ENCODE assay signal across 17 mouse cellular contexts in genomic region chr13:5866532-5866931, GRCm38 (mm10). TPM values are rescaled to one million over a fixed set of nuclear protein-coding genes. Genes with fewer than 3 reads are reported as not detected.
DNase-seq lines count a peak whose midpoint lies in the region; ATAC-seq lines count a peak whose summit lies in the region.
"Had no signal": no experiment of that assay in that cellular context is flagged by ENCODE, and none has a peak within 500 bp of the region (broad histone marks: within the 10 kb centered on the region; RNA-seq: fewer than 3 reads in every experiment).

No protein-coding gene starts in this region.

- H3K4me3 ChIP-seq in heart, embryonic 13.5 days: no peak overlapping the region; the same call in 1 of the 2 replicates
- peak overlapping the region; percentile 97 for H3K4me3 ChIP-seq in megakaryocyte, embryonic 14.5 days (replicated peaks)
- no peak overlapping the region for H3K4me3 ChIP-seq in neural tube, embryonic 15.5 days (replicated peaks)
- H3K4me3 ChIP-seq: heart, embryonic 10.5 days; limb, embryonic 15.5 days had no signal

- no peak overlapping the region for H3K9ac ChIP-seq in heart, embryonic 13.5 days
- H3K9ac ChIP-seq in neural tube, embryonic 15.5 days (replicated peaks): no peak overlapping the region
- H3K9ac ChIP-seq: limb, embryonic 15.5 days had no signal

- peak overlapping the region; percentile 82 for H3K4me2 ChIP-seq in heart, embryonic 13.5 days
- H3K4me2 ChIP-seq in neural tube, embryonic 15.5 days: peak overlapping the region; percentile 60
- H3K4me2 ChIP-seq: limb, embryonic 15.5 days had no signal

- DNase-seq in heart, postnatal 25 days (ENCODE audit: low spot score): no peak
- DNase-seq in induced T-regulatory cell, adult 2 months (ENCODE audit: low read depth): peak; percentile 40
- DNase-seq in testis, postnatal 14 days (ENCODE audit: low spot score): no peak
- no peak for DNase-seq in left cerebral cortex, postnatal 10 days (ENCODE audit: extremely low spot score in 1 of 2, low spot score in 2 of 2)
- DNase-seq: cerebellum, adult 9-10 months; kidney, adult 18-20 months; kidney, postnatal 36 days; lung, adult 2 months; spleen, adult 18-20 months; thymus, postnatal 4 days had no signal

- H3K4me1 ChIP-seq in heart, embryonic 13.5 days: peaks cover 69% of the 10 kb centered on the region
- peaks cover 53% of the 10 kb centered on the region for H3K4me1 ChIP-seq in megakaryocyte, embryonic 14.5 days
- peaks cover 50% of the 10 kb centered on the region for H3K4me1 ChIP-seq in neural tube, embryonic 15.5 days

- H3K27ac ChIP-seq in heart, embryonic 13.5 days (replicated peaks): no peak overlapping the region
- H3K27ac ChIP-seq in neural tube, embryonic 15.5 days (replicated peaks): no peak overlapping the region
- H3K27ac ChIP-seq: heart, embryonic 10.5 days; limb, embryonic 15.5 days had no signal

- intact Hi-C loops in heart, postnatal 25 days (cut with DNase I): loop anchor here (10.0 kb wide), 1 partner anchor 1202 kb away; no protein-coding TSS in a partner anchor
- intact Hi-C loops in left cerebral cortex, postnatal 10 days (cut with DNase I): loop anchor here (5.0 to 10.0 kb wide), 3 partner anchors 311 to 1092 kb away; no protein-coding TSS in a partner anchor

- ATAC-seq in heart, embryonic 13.5 days (ENCODE audit: extremely low read depth, insufficient number of reproducible peaks, low FRiP score, low TSS enrichment): no peak
- no peak for ATAC-seq in megakaryocyte, adult 5-6 weeks (ENCODE audit: poor library complexity, severe bottlenecking)
- no peak for ATAC-seq in neural tube, embryonic 15.5 days (ENCODE audit: low FRiP score)

- H3K27me3 ChIP-seq in heart, embryonic 13.5 days (replicated peaks): no peaks in the 10 kb centered on the region
- H3K27me3 ChIP-seq in megakaryocyte, embryonic 14.5 days (replicated peaks): no peaks in the 10 kb centered on the region
- no peaks in the 10 kb centered on the region for H3K27me3 ChIP-seq in neural tube, embryonic 15.5 days (replicated peaks)
- H3K27me3 ChIP-seq: limb, embryonic 15.5 days; Patski had no signal

- 85% methylated on average over 5 of the region's 5 CpGs for WGBS in heart, embryonic 13.5 days
- WGBS in neural tube, embryonic 15.5 days: 90% methylated on average over 5 of the region's 5 CpGs

- peaks cover 49% of the 10 kb centered on the region for H3K36me3 ChIP-seq in heart, embryonic 13.5 days
- H3K36me3 ChIP-seq in megakaryocyte, embryonic 14.5 days (replicated peaks; ENCODE audit: low read length): peaks cover 67% of the 10 kb centered on the region
- peaks cover 39% of the 10 kb centered on the region for H3K36me3 ChIP-seq in neural tube, embryonic 15.5 days

- no peaks in the 10 kb centered on the region for H3K9me3 ChIP-seq in heart, embryonic 13.5 days
- H3K9me3 ChIP-seq in megakaryocyte, embryonic 14.5 days: no peaks in the 10 kb centered on the region
- no peaks in the 10 kb centered on the region for H3K9me3 ChIP-seq in neural tube, embryonic 15.5 days (replicated peaks)
- H3K9me3 ChIP-seq: heart, embryonic 10.5 days; limb, embryonic 15.5 days had no signal

RNA-seq across cellular contexts. Expression of gene Klf6, which starts 5.2 kb away (rescaled TPM):
- 63.8 and 64.3 TPM in 2 replicates for polyA plus RNA-seq in heart, embryonic 13.5 days (2015; fragmentation: Nextera tagmentation; extraction: Ambion mirVana)
- total RNA-seq in heart, postnatal 25 days (2021): 10 to 100 TPM; 47.7 to 55.1 TPM
- 51.6 and 132 TPM in 2 replicates for polyA plus RNA-seq in megakaryocyte, embryonic 14.5 days (2012; ENCODE audit: insufficient read depth, low replicate concordance)
- 160 and 180 TPM in 2 replicates for total RNA-seq in megakaryocyte, adult 5-6 weeks (2015)
- 192 and 198 TPM in 2 replicates for total RNA-seq in megakaryocyte, adult 5-6 weeks (2017)
- 88.2 and 90.5 TPM in 2 replicates for polyA plus RNA-seq in neural tube, embryonic 15.5 days (2015; fragmentation: Nextera tagmentation; extraction: Ambion mirVana)
- total RNA-seq in left cerebral cortex, postnatal 10 days (2021): 10 to 100 TPM; 71.1 to 82.5 TPM
